Mouse (Mus musculus) forebrain, embryonic 14.5 days (tissue): ENCODE measurements at regions not wholly inside any gene's neighbourhood (a gene's known extent, or its start where the extent isn't known, plus 50 kb on each side); places are given as distances from the start of the nearest gene placed in this dataset.
A peak's percentile ranks its signal among the peaks of the same experiment; 100 is the strongest.

Experiments used
- ATAC-seq: fragments of 200-750 bp; cut with Nextera tagmentation; 2 replicates; pipeline ENCODE4 v1.8.0; 2017; ENCODE audit warnings: mild to moderate bottlenecking, moderate library complexity
- DNase-seq: peaks from one replicate; pipeline ENCODE4 v3.0.0-alpha.2; 2015; ENCODE audit warnings: low spot score
- H3K27ac ChIP-seq: fragments of 300-500 bp; sonication (generic); 2 replicates; pipeline ENCODE4 v1.5.1; 2014; ENCODE audit warnings: low read depth, mild to moderate bottlenecking, control low read depth, low read length, moderate library complexity
- H3K27me3 ChIP-seq: fragments of 300-500 bp; sonication (generic); replicated peaks from 2 replicates; pipeline ENCODE4 v1.6.1; 2014; ENCODE audit warnings: low read length, control low read depth, mixed read lengths; ENCODE audit not compliant: control insufficient read depth, insufficient read depth
- H3K36me3 ChIP-seq: fragments of 300-500 bp; sonication (generic); 2 replicates; pipeline ENCODE4 v1.6.1; 2014; ENCODE audit warnings: low read length, control low read depth; ENCODE audit not compliant: control insufficient read depth, insufficient read depth
- H3K4me1 ChIP-seq: fragments of 300-500 bp; sonication (generic); 2 replicates; pipeline ENCODE4 v1.6.1; 2014; ENCODE audit warnings: antibody characterized with exemption, low read length, control low read depth; ENCODE audit not compliant: control insufficient read depth, insufficient read depth
- H3K4me2 ChIP-seq: fragments of 300-500 bp; sonication (generic); 2 replicates; pipeline ENCODE4 v1.6.1; 2014; ENCODE audit warnings: mild to moderate bottlenecking, control low read depth, low read length
- H3K4me3 ChIP-seq: fragments of 300-500 bp; sonication (generic); 2 replicates; pipeline ENCODE4 v1.5.1; 2014; ENCODE audit warnings: low read depth, low read length, control low read depth
- H3K9ac ChIP-seq: fragments of 300-500 bp; sonication (generic); 2 replicates; pipeline ENCODE4 v1.6.1; 2014; ENCODE audit warnings: mild to moderate bottlenecking, low read length, control low read depth, moderate library complexity
- H3K9me3 ChIP-seq: fragments of 300-500 bp; sonication (generic); replicated peaks from 2 replicates; pipeline ENCODE4 v1.6.1; 2016; ENCODE audit warnings: low read length, control low read depth, mixed read lengths; ENCODE audit not compliant: control insufficient read depth
- WGBS: fragments of 180-500 bp; shearing (Covaris S2); extraction: QIAGEN DNeasy Blood & Tissue Kit; methylation state at CpG from one replicate; pipeline ENCODE4 v1.1.7; 2014; 5-methylcytosine and 5-hydroxymethylcytosine counted together

- Histone ChIP-seq H3K4me1 (no peaks in the 10 kb centered on the region), H3K9ac (no peak overlapping the region), H3K27ac (no peak overlapping the region), H3K36me3 (no peaks in the 10 kb centered on the region), H3K9me3 (no peaks in the 10 kb centered on the region), H3K4me3 (no peak overlapping the region), H3K4me2 (no peak overlapping the region), H3K27me3 (no peaks in the 10 kb centered on the region)
- peak; percentile 51 for DNase-seq
- no peak for ATAC-seq
- 87% methylated on average over 3 of the region's 3 CpGs for WGBS
These were observed 50.3 kb upstream of the Nmu start for GRCm38 (mm10) chr5:76413886-76414285.

GRCm38 (mm10) chr5:76416256-76416655 is 52.7 kb upstream of the Nmu start:
- Histone ChIP-seq H3K9ac (no peak overlapping the region), H3K27me3 (no peaks in the 10 kb centered on the region), H3K4me1 (no peaks in the 10 kb centered on the region), H3K27ac (no peak overlapping the region), H3K9me3 (no peaks in the 10 kb centered on the region), H3K4me3 (no peak overlapping the region), H3K4me2 (no peak overlapping the region), H3K36me3 (no peaks in the 10 kb centered on the region)
- ATAC-seq (no peak), DNase-seq (no peak)
- WGBS = 80% methylated on average over 6 of the region's 6 CpGs

- no peak for ATAC-seq
- WGBS = 80% methylated on average over 4 of the region's 4 CpGs
- H3K4me2 ChIP-seq = no peak overlapping the region
These were observed 53.5 kb upstream of the Nmu start for GRCm38 (mm10) chr5:76417137-76417536.

DNA sequence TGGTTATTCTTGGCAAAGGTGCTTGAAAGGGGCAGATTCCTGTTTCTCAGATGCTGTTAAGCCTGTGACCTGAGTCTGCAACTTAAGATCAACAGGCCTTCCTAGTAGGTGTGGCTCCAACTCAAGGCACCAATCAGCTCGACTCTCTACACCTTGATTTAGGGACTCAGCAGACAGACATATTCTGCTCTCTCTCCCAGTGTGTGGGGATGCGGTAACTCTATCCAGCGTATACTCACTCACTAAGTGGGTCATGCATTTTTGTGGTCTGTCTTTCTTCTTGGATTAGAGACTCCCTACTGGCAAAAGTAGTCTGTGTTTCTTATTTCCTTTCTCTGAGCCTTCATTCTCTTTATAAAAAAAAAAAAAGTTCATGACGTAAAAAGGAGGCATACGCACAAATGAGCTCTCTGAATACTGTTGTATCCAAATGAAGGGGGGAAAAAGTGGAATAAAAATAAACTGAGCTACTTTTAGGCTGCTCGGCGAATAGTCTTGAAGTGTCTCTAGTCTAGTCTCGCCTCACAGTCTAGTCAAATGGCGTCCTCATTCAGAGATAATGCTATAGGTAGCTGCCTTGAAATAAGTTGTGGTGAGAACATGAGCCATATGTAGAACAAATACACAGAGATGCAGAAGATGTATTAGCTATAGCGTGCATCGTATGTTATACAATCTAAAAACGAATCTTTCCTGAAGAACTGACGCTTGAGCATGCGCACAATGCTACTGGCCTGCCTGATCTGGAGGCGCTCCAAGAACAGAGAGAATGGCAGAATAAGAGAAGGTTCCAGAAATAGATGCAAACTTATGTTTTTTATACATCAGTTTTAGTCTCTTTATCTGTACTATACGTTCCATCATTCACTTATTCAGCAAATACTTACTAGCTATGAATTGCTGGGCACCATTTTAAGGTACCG is 55.6 kb upstream of the Nmu start:
- DNase-seq (no peak), ATAC-seq (no peak)

More at GRCm38 (mm10) chr5:76417137-76417536, 53.5 kb upstream of the Nmu start:
- no peak overlapping the region for H3K4me3 ChIP-seq
- no peak overlapping the region for H3K9ac ChIP-seq
- H3K4me1 ChIP-seq = no peaks in the 10 kb centered on the region
- no peaks in the 10 kb centered on the region for H3K36me3 ChIP-seq
- H3K27me3 ChIP-seq = no peaks in the 10 kb centered on the region
- H3K9me3 ChIP-seq = no peaks in the 10 kb centered on the region
- H3K27ac ChIP-seq = no peak overlapping the region
- no peak for DNase-seq

DNA sequence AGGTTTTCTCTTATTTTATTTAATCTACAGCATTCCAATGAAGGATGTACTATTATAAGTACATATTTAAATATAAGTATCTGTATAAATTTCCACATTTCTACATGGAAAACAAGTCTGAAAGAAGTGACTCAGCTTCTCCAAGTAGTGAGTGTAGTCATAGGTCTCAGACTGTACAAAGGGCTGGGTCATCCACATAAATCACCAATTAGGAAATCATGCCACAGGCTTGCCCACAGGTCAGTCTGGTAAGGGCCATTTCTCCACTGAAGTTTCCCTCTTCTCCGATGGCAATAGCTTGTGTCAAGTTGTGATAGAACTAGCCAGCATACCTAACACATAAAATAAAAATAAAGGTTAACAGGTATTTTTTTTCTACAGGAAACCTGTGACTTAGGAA is 56.3 kb upstream of the Nmu start:
- H3K4me1 ChIP-seq = no peaks in the 10 kb centered on the region
- H3K27ac ChIP-seq = no peak overlapping the region
- DNase-seq (no peak), ATAC-seq (no peak)
- no peak overlapping the region for H3K9ac ChIP-seq
- H3K36me3 ChIP-seq = no peaks in the 10 kb centered on the region
- no peak overlapping the region for H3K4me2 ChIP-seq
- WGBS = 97% methylated on average over 1 of the region's 1 CpGs
- no peaks in the 10 kb centered on the region for H3K9me3 ChIP-seq
- H3K4me3 ChIP-seq = no peak overlapping the region
- H3K27me3 ChIP-seq = no peaks in the 10 kb centered on the region

More for the DNA sequence above, 55.6 kb upstream of the Nmu start:
- H3K36me3 ChIP-seq = no peaks in the 10 kb centered on the region
- no peaks in the 10 kb centered on the region for H3K27me3 ChIP-seq
- H3K4me2 ChIP-seq = no peak overlapping the region
- H3K4me3 ChIP-seq = no peak overlapping the region
- H3K9ac ChIP-seq = no peak overlapping the region
- H3K4me1 ChIP-seq = no peaks in the 10 kb centered on the region
- WGBS = 77% methylated on average over 17 of the region's 17 CpGs
- H3K27ac ChIP-seq = no peak overlapping the region
- H3K9me3 ChIP-seq = no peaks in the 10 kb centered on the region

DNA sequence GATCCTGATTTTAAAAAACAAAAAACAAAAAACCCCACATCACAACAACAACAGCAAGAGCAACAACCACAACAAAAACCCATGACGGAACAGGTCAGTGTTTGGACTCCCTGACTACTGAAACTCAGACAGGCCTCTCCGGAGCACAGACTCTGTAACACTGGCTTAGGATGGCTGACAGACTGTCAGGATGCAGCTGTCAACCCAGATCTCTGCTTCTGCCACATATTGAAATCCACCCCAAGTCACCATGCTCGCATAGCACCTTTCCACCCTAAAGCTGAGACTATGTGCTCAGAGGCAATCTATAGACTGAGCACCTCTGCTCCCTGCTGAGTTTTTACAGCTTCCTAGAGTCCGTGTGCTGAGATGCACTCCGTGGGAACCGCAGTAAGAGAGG is 57.0 kb upstream of the Nmu start:
- 85% methylated on average over 6 of the region's 6 CpGs for WGBS
- Histone ChIP-seq H3K9ac (no peak overlapping the region), H3K4me1 (no peaks in the 10 kb centered on the region), H3K4me3 (no peak overlapping the region), H3K4me2 (no peak overlapping the region), H3K27ac (no peak overlapping the region), H3K36me3 (no peaks in the 10 kb centered on the region), H3K9me3 (no peaks in the 10 kb centered on the region), H3K27me3 (no peaks in the 10 kb centered on the region)
- no peak for ATAC-seq
- DNase-seq = no peak

DNA sequence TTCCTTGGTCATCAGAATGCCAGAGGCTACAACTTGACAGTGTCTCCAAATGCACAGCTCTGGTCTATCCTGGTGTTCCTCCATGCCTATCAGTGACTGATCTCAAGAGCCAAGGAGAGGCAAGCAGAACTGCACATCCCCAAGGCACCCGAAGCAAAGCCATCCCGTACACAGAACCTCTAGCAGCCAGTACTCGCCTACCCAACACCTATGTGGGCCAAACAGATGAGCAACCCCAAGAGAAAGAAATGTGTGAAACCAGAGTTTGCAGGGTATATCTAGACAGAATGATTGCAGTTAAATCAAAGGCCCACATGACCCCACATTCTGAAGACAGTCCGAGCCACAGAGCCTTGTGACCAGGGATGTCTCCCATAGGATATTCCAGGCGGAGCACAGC is 60.0 kb upstream of the Nmu start:
- Histone ChIP-seq H3K36me3 (no peaks in the 10 kb centered on the region), H3K27me3 (no peaks in the 10 kb centered on the region), H3K4me2 (no peak overlapping the region), H3K4me3 (no peak overlapping the region), H3K9me3 (no peaks in the 10 kb centered on the region), H3K9ac (no peak overlapping the region), H3K27ac (no peak overlapping the region), H3K4me1 (no peaks in the 10 kb centered on the region)
- ATAC-seq (no peak), DNase-seq (no peak)
- WGBS = 94% methylated on average over 5 of the region's 5 CpGs

GRCm38 (mm10) chr5:76425680-76426079 is 58.2 kb upstream of the Gm7271 start:
- H3K27me3 ChIP-seq = no peaks in the 10 kb centered on the region
- H3K4me2 ChIP-seq = no peak overlapping the region
- ATAC-seq = no peak
- DNase-seq = no peak
- no peaks in the 10 kb centered on the region for H3K4me1 ChIP-seq
- no peaks in the 10 kb centered on the region for H3K9me3 ChIP-seq
- H3K9ac ChIP-seq = no peak overlapping the region
- H3K27ac ChIP-seq = no peak overlapping the region
- H3K36me3 ChIP-seq = no peaks in the 10 kb centered on the region
- H3K4me3 ChIP-seq = no peak overlapping the region
- WGBS = 81% methylated on average over 2 of the region's 2 CpGs

GRCm38 (mm10) chr5:76427581-76427980 is 56.3 kb upstream of the Gm7271 start:
- no peaks in the 10 kb centered on the region for H3K4me1 ChIP-seq
- DNase-seq = no peak
- no peak overlapping the region for H3K9ac ChIP-seq
- H3K4me2 ChIP-seq = no peak overlapping the region
- 92% methylated on average over 3 of the region's 3 CpGs for WGBS
- H3K36me3 ChIP-seq = no peaks in the 10 kb centered on the region
- no peak overlapping the region for H3K27ac ChIP-seq
- ATAC-seq = no peak
- H3K27me3 ChIP-seq = no peaks in the 10 kb centered on the region
- H3K9me3 ChIP-seq = no peaks in the 10 kb centered on the region
- no peak overlapping the region for H3K4me3 ChIP-seq
